Mouse (Mus musculus) heart, embryonic 14.5 days (tissue): ENCODE measurements around the gene Nubp2. TPM values are rescaled to one million over a fixed set of nuclear protein-coding genes. Genes with fewer than 3 reads are reported as not detected.
A peak's percentile ranks its signal among the peaks of the same experiment; 100 is the strongest.

ENCODE experiments used
- ATAC-seq: fragments of 200-750 bp; cut with Nextera tagmentation; 2 replicates; pipeline ENCODE4 v1.8.0; 2017; ENCODE audit warnings: low read depth, moderate TSS enrichment; ENCODE audit not compliant: insufficient number of reproducible peaks, insufficient read depth, low FRiP score
- H3K27ac ChIP-seq, 2 experiments: fragments of 200-500 bp in 1 of 2; fragments of 300-500 bp in 1 of 2; sonication (generic) in 1 of 2; replicated peaks in 1 of 2; 2 replicates each; pipeline ENCODE4 v1.5.1; 2012 to 2014; ENCODE audit warnings: low read depth in 2 of 2, low read length in 2 of 2, control low read depth in 1 of 2, mild to moderate bottlenecking in 1 of 2, mixed read lengths in 1 of 2; ENCODE audit not compliant: control insufficient read depth in 1 of 2, insufficient read depth in 1 of 2
- H3K27me3 ChIP-seq: fragments of 300-500 bp; sonication (generic); 2 replicates; pipeline ENCODE4 v1.6.1; 2014; ENCODE audit warnings: mild to moderate bottlenecking, low read length, control low read depth; ENCODE audit not compliant: control insufficient read depth, insufficient read depth
- H3K36me3 ChIP-seq: fragments of 300-500 bp; sonication (generic); 2 replicates; pipeline ENCODE4 v1.6.1; 2014; ENCODE audit warnings: mild to moderate bottlenecking, control low read depth, low read length, mixed read lengths; ENCODE audit not compliant: control insufficient read depth, insufficient read depth
- H3K4me1 ChIP-seq, 2 experiments: fragments of 200-500 bp in 1 of 2; fragments of 300-500 bp in 1 of 2; sonication (generic) in 1 of 2; 2 replicates each; pipeline ENCODE4 v1.6.1; 2012 to 2014; ENCODE audit warnings: low read length in 2 of 2, control low read depth in 1 of 2, mixed read lengths in 1 of 2; ENCODE audit not compliant: control insufficient read depth in 2 of 2, insufficient read depth in 2 of 2
- H3K4me2 ChIP-seq: fragments of 300-500 bp; sonication (generic); 2 replicates; pipeline ENCODE4 v1.6.1; 2014; ENCODE audit warnings: mild to moderate bottlenecking, low read length
- H3K4me3 ChIP-seq, 2 experiments: fragments of 200-500 bp in 1 of 2; fragments of 300-500 bp in 1 of 2; sonication (generic) in 1 of 2; 2 replicates each; pipeline ENCODE4 v1.5.1; 2012 to 2014; ENCODE audit warnings: low read length in 2 of 2, mild to moderate bottlenecking in 2 of 2, control low read depth in 1 of 2, low read depth in 1 of 2, moderate library complexity in 1 of 2; ENCODE audit not compliant: control insufficient read depth in 1 of 2, insufficient read depth in 1 of 2
- H3K9ac ChIP-seq: fragments of 300-500 bp; sonication (generic); 2 replicates; pipeline ENCODE4 v1.6.1; 2014; ENCODE audit warnings: mild to moderate bottlenecking, low read length
- H3K9me3 ChIP-seq: fragments of 300-500 bp; sonication (generic); 2 replicates; pipeline ENCODE4 v1.6.1; 2016; ENCODE audit warnings: low read length, control low read depth; ENCODE audit not compliant: control insufficient read depth
- WGBS: fragments of 180-500 bp; shearing (Covaris S2); extraction: QIAGEN DNeasy Blood & Tissue Kit; methylation state at CpG from one replicate; pipeline ENCODE4 v1.1.7; 2014; 5-methylcytosine and 5-hydroxymethylcytosine counted together
- polyA plus RNA-seq: library from polyadenylated mRNA; unstranded; fragments of >200 nt; fragmentation: Nextera tagmentation; extraction: Ambion mirVana; gene quantifications from 2 replicates; pipeline ENCODE4 v1.2.1, GENCODE M21; 2014

Nubp2 gene
- polyA plus RNA-seq, 1 experiment from 2014 or later: 37.8 TPM

DNA sequence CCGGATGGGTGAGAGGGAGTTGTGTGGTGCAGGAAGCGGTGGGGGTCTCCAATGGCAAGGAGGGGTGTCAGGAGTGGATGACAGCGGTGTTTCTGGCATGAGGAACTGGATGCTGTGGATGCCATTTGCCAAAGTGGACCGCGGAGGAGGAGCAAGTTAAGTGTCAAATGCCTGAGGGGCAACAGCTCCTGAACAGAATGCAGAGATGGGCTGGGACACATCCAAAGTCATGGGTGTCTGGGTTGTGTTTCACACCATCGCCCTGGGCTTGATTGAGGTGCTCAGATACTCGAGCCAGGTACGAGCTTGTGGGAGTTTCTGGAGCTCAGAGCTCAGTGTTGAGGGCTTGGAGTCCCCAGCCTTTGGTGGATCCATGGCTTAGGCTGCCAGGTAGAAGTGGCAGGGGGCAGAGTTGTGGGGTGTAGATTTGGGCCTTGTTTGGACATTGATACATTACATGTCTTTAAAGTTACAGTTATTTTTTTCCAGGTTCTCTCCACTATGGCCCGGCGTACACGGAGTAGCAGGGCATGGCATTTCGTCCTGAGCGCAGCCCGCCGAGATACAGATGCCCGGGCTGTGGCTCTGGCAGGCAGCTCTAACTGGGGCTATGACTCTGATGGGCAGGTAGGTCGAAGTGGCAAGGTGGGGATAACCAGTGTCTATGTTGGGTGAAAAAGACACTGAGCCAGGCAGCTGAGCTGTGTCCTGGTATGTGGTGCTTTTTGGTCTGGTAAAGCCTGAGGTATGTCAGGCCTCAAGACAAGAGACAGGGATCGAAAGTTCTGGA lies 1.3 kb upstream of the Nubp2 start:
- H3K9me3 ChIP-seq: no peaks in the 10 kb centered on the region
- WGBS: 55% methylated on average over 18 of the region's 18 CpGs
- peaks cover 11 to 19% of the 10 kb centered on the region in 2 experiments for H3K4me1 ChIP-seq
- H3K4me3 ChIP-seq: peak overlapping the region; percentile 72 to 86
- H3K27me3 ChIP-seq: no peaks in the 10 kb centered on the region
- peak overlapping the region; percentile 92 for H3K9ac ChIP-seq
- H3K4me2 ChIP-seq: peak overlapping the region; percentile 82
- H3K36me3 ChIP-seq: peaks cover 68% of the 10 kb centered on the region
- peak overlapping the region in 1 of 2 experiments; percentile 78; a peak in 2 of 4 replicates for H3K27ac ChIP-seq
- no peak for ATAC-seq

- no peaks in the 10 kb centered on the region for H3K9me3 ChIP-seq
- peaks cover 11 to 19% of the 10 kb centered on the region in 2 experiments for H3K4me1 ChIP-seq
- under 1% methylated on average over 18 of the region's 18 CpGs for WGBS
- peak overlapping the region; percentile 43 to 78; a peak in 3 of 4 replicates for H3K27ac ChIP-seq
- peak overlapping the region; percentile 82 for H3K4me2 ChIP-seq
- no peaks in the 10 kb centered on the region for H3K27me3 ChIP-seq
- H3K9ac ChIP-seq: peak overlapping the region; percentile 92
- peak overlapping the region; percentile 72 to 86 for H3K4me3 ChIP-seq
- H3K36me3 ChIP-seq: peaks cover 64% of the 10 kb centered on the region
- no peak for ATAC-seq
These were observed 753 bp upstream of the Nubp2 start for GRCm38 (mm10) chr17:24886932-24887271.

GRCm38 (mm10) chr17:24885356-24886133 lies 604 bp downstream of the Nubp2 start:
- H3K4me1 ChIP-seq: peaks cover 11 to 19% of the 10 kb centered on the region in 2 experiments
- no peak overlapping the region for H3K27ac ChIP-seq
- H3K9me3 ChIP-seq: no peaks in the 10 kb centered on the region
- H3K4me3 ChIP-seq: peak overlapping the region; percentile 67 to 86
- no peak for ATAC-seq
- H3K9ac ChIP-seq: peak overlapping the region; percentile 70
- H3K4me2 ChIP-seq: peak overlapping the region; percentile 90
- no peaks in the 10 kb centered on the region for H3K27me3 ChIP-seq
- peaks cover 50% of the 10 kb centered on the region for H3K36me3 ChIP-seq
- WGBS: 23% methylated on average over 22 of the region's 22 CpGs

DNA sequence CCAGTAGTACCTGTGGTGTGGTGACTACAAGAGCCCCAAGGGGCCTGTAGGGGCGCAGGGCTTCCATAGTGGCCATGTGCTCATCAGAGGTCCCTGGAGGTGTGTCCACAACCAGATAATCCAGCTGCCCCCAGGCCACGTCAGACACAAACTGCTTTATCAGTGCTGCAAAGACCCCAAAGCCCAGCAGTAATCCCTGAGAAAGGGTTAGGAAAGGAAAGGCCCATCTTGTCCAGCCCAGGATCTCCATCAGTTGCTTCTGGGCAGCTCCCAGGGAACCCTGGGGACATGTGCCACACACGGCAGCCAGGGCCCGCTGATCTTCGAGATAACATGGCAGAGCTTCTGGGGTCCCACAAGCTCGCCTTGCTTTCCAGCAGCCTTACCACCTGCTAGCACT lies 1.8 kb downstream of the Nubp2 start:
- Histone ChIP-seq H3K4me3 (no peak overlapping the region), H3K4me1 (peaks cover 11 to 19% of the 10 kb centered on the region in 2 experiments), H3K9ac (no peak overlapping the region), H3K36me3 (peaks cover 39% of the 10 kb centered on the region), H3K27ac (no peak overlapping the region), H3K4me2 (no peak overlapping the region), H3K9me3 (no peaks in the 10 kb centered on the region), H3K27me3 (no peaks in the 10 kb centered on the region)
- 83% methylated on average over 6 of the region's 6 CpGs for WGBS
- no peak for ATAC-seq

DNA sequence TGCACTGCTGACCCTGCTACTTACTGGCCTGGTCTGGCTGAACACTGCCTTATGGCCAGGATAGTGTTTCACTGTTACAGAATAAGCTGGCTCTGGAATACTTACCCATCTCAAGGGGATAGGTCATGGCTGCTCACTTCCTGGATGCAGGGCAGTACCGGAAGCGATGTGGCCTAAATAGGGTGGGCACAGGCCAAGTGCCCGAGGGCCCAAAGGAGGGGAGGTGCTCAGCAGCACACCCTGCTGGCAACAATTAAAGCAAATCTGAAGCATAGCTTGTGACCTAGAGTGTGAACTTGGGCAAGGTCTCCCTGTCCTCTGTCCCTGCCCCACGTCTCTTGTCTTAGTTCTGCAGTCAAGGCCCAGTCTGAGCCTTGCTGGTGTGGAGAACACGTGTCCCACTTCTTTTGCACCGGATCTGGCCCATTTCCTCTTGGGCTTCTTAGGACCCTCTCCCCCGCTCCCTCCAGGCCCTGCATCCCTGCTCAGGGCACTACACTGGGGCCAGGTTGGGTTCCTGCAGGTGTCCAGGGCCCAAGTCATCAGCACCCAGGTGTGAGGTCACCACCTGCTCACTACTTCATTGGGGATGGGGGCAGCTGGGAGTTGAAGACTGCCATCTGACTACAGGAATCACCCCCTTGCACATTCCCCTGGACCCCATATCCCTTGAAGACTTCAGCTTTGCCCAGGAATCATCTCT lies 4.3 kb downstream of the Nubp2 start:
- H3K36me3 ChIP-seq: peaks cover 22% of the 10 kb centered on the region
- no peaks in the 10 kb centered on the region for H3K27me3 ChIP-seq
- H3K4me2 ChIP-seq: no peak overlapping the region
- H3K9me3 ChIP-seq: no peaks in the 10 kb centered on the region
- H3K9ac ChIP-seq: no peak overlapping the region
- no peak overlapping the region for H3K27ac ChIP-seq
- H3K4me3 ChIP-seq: no peak overlapping the region
- peaks cover 5 to 9% of the 10 kb centered on the region in 2 experiments; a peak in 3 of 4 replicates for H3K4me1 ChIP-seq
- no peak for ATAC-seq
- WGBS: 52% methylated on average over 7 of the region's 7 CpGs

DNA sequence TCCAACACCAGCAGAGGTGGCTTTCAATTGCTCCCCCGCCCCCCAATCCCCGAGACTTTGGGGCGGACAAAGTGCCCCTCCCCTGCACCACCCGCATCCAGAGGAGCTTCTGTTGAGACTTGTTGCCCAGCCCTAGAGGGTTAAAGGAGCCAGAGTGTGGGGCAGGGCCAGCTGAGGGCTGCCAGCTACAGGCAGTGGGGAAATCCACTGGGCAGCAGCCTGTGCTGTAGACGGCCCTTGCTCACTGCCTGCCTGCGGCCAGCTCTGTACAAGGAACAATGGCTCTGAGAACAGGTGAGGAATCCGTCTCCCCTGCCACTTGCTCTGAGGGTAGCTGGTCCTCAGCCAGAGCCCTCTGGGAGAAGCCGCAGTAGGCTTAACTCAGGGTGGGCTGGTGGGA lies 7.6 kb downstream of the Nubp2 start:
- H3K36me3 ChIP-seq: peaks cover 12% of the 10 kb centered on the region
- no peak for ATAC-seq
- no peaks in the 10 kb centered on the region for H3K4me1 ChIP-seq
- WGBS: 70% methylated on average over 8 of the region's 8 CpGs
- no peaks in the 10 kb centered on the region for H3K9me3 ChIP-seq
- no peak overlapping the region for H3K4me2 ChIP-seq
- no peak overlapping the region for H3K27ac ChIP-seq
- no peak overlapping the region for H3K9ac ChIP-seq
- H3K4me3 ChIP-seq: no peak overlapping the region
- H3K27me3 ChIP-seq: no peaks in the 10 kb centered on the region

DNA sequence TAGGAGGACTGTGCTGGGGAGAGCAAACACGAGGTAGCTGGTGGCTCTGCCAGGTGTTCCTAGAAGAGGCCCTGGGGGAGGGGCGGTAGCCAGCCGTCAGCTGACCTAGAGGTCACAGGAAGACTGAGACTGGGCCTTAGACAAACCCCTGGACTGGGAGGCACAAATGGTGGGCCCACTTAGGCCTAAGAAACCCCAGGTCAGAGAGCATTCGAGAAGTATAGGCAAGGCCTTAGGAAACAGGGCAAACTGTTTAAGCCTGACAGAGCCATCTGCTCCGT lies 8.1 kb downstream of the Nubp2 start:
- WGBS: 43% methylated on average over 5 of the region's 5 CpGs
- no peak for ATAC-seq

More for the DNA sequence above, 8.1 kb downstream of the Nubp2 start:
- peaks cover 7% of the 10 kb centered on the region for H3K36me3 ChIP-seq
- H3K9ac ChIP-seq: no peak overlapping the region
- H3K4me2 ChIP-seq: no peak overlapping the region
- H3K27me3 ChIP-seq: no peaks in the 10 kb centered on the region
- no peak overlapping the region for H3K27ac ChIP-seq
- no peak overlapping the region for H3K4me3 ChIP-seq
- H3K9me3 ChIP-seq: no peaks in the 10 kb centered on the region
- no peaks in the 10 kb centered on the region for H3K4me1 ChIP-seq
